Mouse (Mus musculus) retina, postnatal 7 days (tissue): ENCODE measurements around the gene Stk38l.

Experiments
- DNase-seq: peaks from one replicate; pipeline ENCODE4 v3.0.0-alpha.2; 2012; ENCODE audit warnings: low read depth, low spot score

The Stk38l gene

GRCm38 (mm10) chr6:146724581-146725383 lies at the start of gene Stk38l:
Stk38l (plus strand) TSS chr6:146724995.
- DNase-seq = peak; percentile 96

- DNase-seq = no peak
Observed at GRCm38 (mm10) chr6:146676904-146677303, 47.9 kb upstream of the Stk38l start.

- no peak for DNase-seq
Observed at GRCm38 (mm10) chr6:146678136-146679070, 46.4 kb upstream of the Stk38l start.

- no peak for DNase-seq
Observed at GRCm38 (mm10) chr6:146683881-146684280, 40.9 kb upstream of the Stk38l start.

GRCm38 (mm10) chr6:146685781-146686308 lies 39.0 kb upstream of the Stk38l start:
- no peak for DNase-seq

- no peak for DNase-seq
Observed at GRCm38 (mm10) chr6:146686463-146687196, 38.2 kb upstream of the Stk38l start.

- no peak for DNase-seq
Observed at GRCm38 (mm10) chr6:146688010-146688409, 36.8 kb upstream of the Stk38l start.

GRCm38 (mm10) chr6:146688861-146689260 lies 35.9 kb upstream of the Stk38l start:
- no peak for DNase-seq

GRCm38 (mm10) chr6:146697767-146698166 lies 27.0 kb upstream of the Stk38l start:
- no peak for DNase-seq

GRCm38 (mm10) chr6:146698376-146698775 lies 26.4 kb upstream of the Stk38l start:
- DNase-seq = no peak

GRCm38 (mm10) chr6:146700461-146700860 lies 24.3 kb upstream of the Stk38l start:
- DNase-seq = no peak

GRCm38 (mm10) chr6:146702126-146702881 lies 22.5 kb upstream of the Stk38l start:
- no peak for DNase-seq

- DNase-seq = no peak
Observed at GRCm38 (mm10) chr6:146703351-146703750, 21.4 kb upstream of the Stk38l start.

GRCm38 (mm10) chr6:146705631-146706030 lies 19.2 kb upstream of the Stk38l start:
- no peak for DNase-seq

GRCm38 (mm10) chr6:146719606-146720005 lies 5.2 kb upstream of the Stk38l start:
- DNase-seq = no peak

GRCm38 (mm10) chr6:146723805-146724204 lies 990 bp upstream of the Stk38l start:
- DNase-seq = no peak

GRCm38 (mm10) chr6:146725384-146725791 lies 593 bp downstream of the Stk38l start:
- DNase-seq = peak; percentile 16

GRCm38 (mm10) chr6:146731031-146731430 lies 6.2 kb downstream of the Stk38l start:
- no peak for DNase-seq

GRCm38 (mm10) chr6:146731692-146732091 lies 6.9 kb downstream of the Stk38l start:
- no peak for DNase-seq

GRCm38 (mm10) chr6:146732232-146732631 lies 7.4 kb downstream of the Stk38l start:
- no peak for DNase-seq

GRCm38 (mm10) chr6:146732676-146733075 lies 7.9 kb downstream of the Stk38l start:
- no peak for DNase-seq
